Mouse (Mus musculus) intestine, embryonic 16.5 days (tissue): ENCODE results near the gene Ppard. TPM values are rescaled to one million over a fixed set of nuclear protein-coding genes. Genes with fewer than 3 reads are reported as not detected.
A peak's percentile ranks its signal among the peaks of the same experiment; 100 is the strongest.

Experiments
- ATAC-seq: fragments of 200-750 bp; cut with Nextera tagmentation; 2 replicates; pipeline ENCODE4 v1.8.0; 2017; ENCODE audit warnings: moderate TSS enrichment, moderate library complexity
- H3K27ac ChIP-seq: fragments of 300-500 bp; sonication (generic); 2 replicates; pipeline ENCODE4 v1.5.1; 2014; ENCODE audit warnings: mild to moderate bottlenecking, low read length
- H3K27me3 ChIP-seq: fragments of 300-500 bp; sonication (generic); replicated peaks from 2 replicates; pipeline ENCODE4 v1.6.1; 2014; ENCODE audit warnings: low read length, control low read depth, mixed read lengths; ENCODE audit not compliant: control insufficient read depth, insufficient read depth
- H3K36me3 ChIP-seq: fragments of 300-500 bp; sonication (generic); 2 replicates; pipeline ENCODE4 v1.6.1; 2014; ENCODE audit warnings: low read length, control low read depth; ENCODE audit not compliant: control insufficient read depth, insufficient read depth
- H3K4me1 ChIP-seq: fragments of 300-500 bp; sonication (generic); 2 replicates; pipeline ENCODE4 v1.6.1; 2014; ENCODE audit warnings: low read length, control low read depth, mixed read lengths; ENCODE audit not compliant: control insufficient read depth, insufficient read depth
- H3K4me2 ChIP-seq: fragments of 300-500 bp; sonication (generic); 2 replicates; pipeline ENCODE4 v1.6.1; 2014; ENCODE audit warnings: low read depth, low read length, control low read depth
- H3K4me3 ChIP-seq: fragments of 300-500 bp; sonication (generic); 2 replicates; pipeline ENCODE4 v1.5.1; 2014; ENCODE audit warnings: mild to moderate bottlenecking, low read length
- H3K9ac ChIP-seq: fragments of 300-500 bp; sonication (generic); 2 replicates; pipeline ENCODE4 v1.6.1; 2014; ENCODE audit warnings: low read depth, low read length
- H3K9me3 ChIP-seq: fragments of 300-500 bp; sonication (generic); 2 replicates; pipeline ENCODE4 v1.6.1; 2016; ENCODE audit warnings: low read length, control low read depth; ENCODE audit not compliant: control insufficient read depth
- WGBS: fragments of 180-500 bp; shearing (Covaris S2); extraction: QIAGEN DNeasy Blood & Tissue Kit; methylation state at CpG from one replicate; pipeline ENCODE4 v1.1.7; 2014; 5-methylcytosine and 5-hydroxymethylcytosine counted together
- polyA plus RNA-seq: library from polyadenylated mRNA; unstranded; fragments of >200 nt; fragmentation: Nextera tagmentation; extraction: Ambion mirVana; gene quantifications from 2 replicates; pipeline ENCODE4 v1.2.1, GENCODE M21; 2015

The Ppard gene
- polyA plus RNA-seq, 1 experiment from 2014 or later, result 2.2 TPM

- Histone ChIP-seq H3K9ac (no peak overlapping the region), H3K36me3 (no peaks in the 10 kb centered on the region), H3K27me3 (no peaks in the 10 kb centered on the region), H3K4me1 (peaks cover 57% of the 10 kb centered on the region), H3K4me2 (no peak overlapping the region), H3K9me3 (no peaks in the 10 kb centered on the region), H3K27ac (no peak overlapping the region), H3K4me3 (no peak overlapping the region)
- ATAC-seq, result no peak
- 80% methylated on average over 10 of the region's 10 CpGs for WGBS
Measured at GRCm38 (mm10) chr17:28283199-28283598, 50.7 kb downstream of the Ppard start.

DNA sequence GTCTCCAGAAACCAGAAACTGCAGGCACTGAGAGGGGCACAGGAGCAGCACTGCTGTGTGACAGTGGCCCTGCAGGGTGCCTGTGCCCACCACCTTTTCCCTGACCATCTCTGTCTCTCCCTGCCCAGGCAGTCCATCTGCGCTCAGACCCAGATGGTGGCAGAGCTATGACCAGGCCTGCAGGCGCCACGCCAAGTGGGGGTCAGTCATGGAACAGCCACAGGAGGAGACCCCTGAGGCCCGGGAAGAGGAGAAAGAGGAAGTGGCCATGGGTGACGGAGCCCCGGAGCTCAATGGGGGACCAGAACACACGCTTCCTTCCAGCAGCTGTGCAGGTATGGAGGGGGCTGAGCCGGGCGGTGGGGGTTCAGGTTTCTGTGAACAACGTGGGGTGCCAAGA lies 53.6 kb downstream of the Ppard start:
- no peak overlapping the region for H3K9ac ChIP-seq
- no peak overlapping the region for H3K27ac ChIP-seq

GRCm38 (mm10) chr17:28286964-28287363 lies 54.5 kb downstream of the Ppard start:
- Histone ChIP-seq H3K27me3 (no peaks in the 10 kb centered on the region), H3K36me3 (0 out of 2 replicates have a peak, but pooled peaks cover 2% of the 10 kb centered on the region), H3K4me2 (no peak overlapping the region), H3K4me1 (peaks cover 36% of the 10 kb centered on the region), H3K9me3 (no peaks in the 10 kb centered on the region), H3K4me3 (no peak overlapping the region), H3K9ac (no peak overlapping the region), H3K27ac (no peak overlapping the region)
- ATAC-seq, result no peak
- 56% methylated on average over 5 of the region's 5 CpGs for WGBS

More for the DNA sequence above, 53.6 kb downstream of the Ppard start:
- no peaks in the 10 kb centered on the region for H3K9me3 ChIP-seq
- H3K27me3 ChIP-seq, result no peaks in the 10 kb centered on the region
- ATAC-seq, result no peak
- no peak overlapping the region for H3K4me2 ChIP-seq
- no peaks in the 10 kb centered on the region for H3K36me3 ChIP-seq
- no peak overlapping the region for H3K4me3 ChIP-seq
- 79% methylated on average over 10 of the region's 10 CpGs for WGBS
- peaks cover 40% of the 10 kb centered on the region for H3K4me1 ChIP-seq

- ATAC-seq, result peak; percentile 89
- Histone ChIP-seq H3K27ac (no peak overlapping the region), H3K4me2 (no peak overlapping the region), H3K36me3 (0 out of 2 replicates have a peak, but pooled peaks cover 4% of the 10 kb centered on the region), H3K4me3 (no peak overlapping the region), H3K27me3 (no peaks in the 10 kb centered on the region), H3K4me1 (peaks cover 36% of the 10 kb centered on the region), H3K9ac (no peak overlapping the region), H3K9me3 (no peaks in the 10 kb centered on the region)
- WGBS, result 45% methylated on average over 8 of the region's 8 CpGs
Measured at GRCm38 (mm10) chr17:28287578-28287977, 55.1 kb downstream of the Ppard start.

DNA sequence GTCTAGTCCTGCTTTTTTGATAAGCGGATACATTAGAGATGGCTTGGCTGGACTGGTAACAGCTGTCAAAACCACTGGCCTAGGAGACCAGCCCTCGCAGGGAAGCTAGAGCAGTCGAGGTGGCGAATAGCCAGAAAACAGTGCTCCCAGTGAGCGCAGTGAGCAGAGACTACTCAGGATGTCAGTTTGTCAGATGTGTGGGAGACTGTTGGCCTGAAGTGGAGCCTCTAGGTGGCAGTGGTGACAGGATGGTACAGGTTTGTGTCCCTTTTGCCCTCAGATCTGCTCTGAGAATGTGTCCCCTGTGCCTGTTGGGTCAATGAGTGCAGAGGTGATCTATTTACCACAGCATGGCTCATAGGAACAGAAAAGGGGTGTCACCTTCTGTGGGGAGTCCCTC lies 55.5 kb downstream of the Ppard start:
- WGBS, result 52% methylated on average over 5 of the region's 5 CpGs

DNA sequence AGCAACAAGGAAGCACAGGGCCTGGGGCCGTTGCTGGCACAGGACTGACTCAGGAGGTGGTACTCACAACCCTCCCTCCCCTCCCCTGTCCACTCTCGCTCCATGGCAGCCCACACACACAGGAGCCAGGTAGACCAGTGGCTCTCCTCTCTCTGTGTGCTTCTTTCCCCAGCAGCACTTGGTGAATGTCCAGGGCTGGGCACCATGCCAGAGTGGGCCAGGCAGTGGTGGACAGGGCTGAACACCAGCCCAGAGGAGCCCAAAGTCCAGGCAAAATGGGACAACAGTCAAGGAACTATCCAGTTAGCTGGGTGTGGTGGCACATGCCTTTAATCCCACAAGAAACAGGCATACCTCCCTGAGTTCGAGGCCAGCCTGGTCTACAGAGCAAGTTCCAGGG lies 57.8 kb downstream of the Ppard start:
- Histone ChIP-seq H3K9ac (no peak overlapping the region), H3K4me1 (peaks cover 31% of the 10 kb centered on the region), H3K9me3 (no peaks in the 10 kb centered on the region), H3K27ac (no peak overlapping the region), H3K4me3 (no peak overlapping the region), H3K36me3 (0 out of 2 replicates have a peak, but pooled peaks cover 4% of the 10 kb centered on the region), H3K4me2 (no peak overlapping the region), H3K27me3 (no peaks in the 10 kb centered on the region)
- 66% methylated on average over 3 of the region's 3 CpGs for WGBS
- ATAC-seq, result no peak

More for the DNA sequence above, 55.5 kb downstream of the Ppard start:
- Histone ChIP-seq H3K4me1 (peaks cover 35% of the 10 kb centered on the region), H3K27ac (peak overlapping the region; percentile 17; the same call in 1 of the 2 replicates), H3K9ac (no peak overlapping the region), H3K27me3 (no peaks in the 10 kb centered on the region), H3K4me3 (no peak overlapping the region), H3K4me2 (no peak overlapping the region), H3K36me3 (0 out of 2 replicates have a peak, but pooled peaks cover 4% of the 10 kb centered on the region), H3K9me3 (no peaks in the 10 kb centered on the region)
- ATAC-seq, result peak; percentile 50

DNA sequence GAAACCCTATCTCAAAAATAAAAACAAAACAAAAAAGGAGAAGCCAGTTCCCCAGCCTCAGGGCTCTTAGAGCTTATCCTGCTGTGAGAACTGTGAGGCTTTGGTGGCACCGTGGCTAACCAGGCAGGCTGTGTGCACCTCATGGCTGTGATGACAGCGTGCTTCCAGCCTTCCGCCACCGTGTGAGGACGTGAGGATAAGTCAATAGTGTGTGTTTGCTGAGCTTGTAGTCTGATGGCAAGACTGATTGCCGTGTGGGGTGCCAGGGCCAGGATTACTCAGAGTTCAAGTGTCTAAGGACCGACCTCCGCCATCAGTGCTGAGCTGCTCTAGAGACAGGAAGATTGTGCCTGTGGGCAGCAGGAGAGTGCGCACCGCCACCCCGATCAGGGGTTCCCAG lies 58.2 kb downstream of the Ppard start:
- no peak for ATAC-seq

DNA sequence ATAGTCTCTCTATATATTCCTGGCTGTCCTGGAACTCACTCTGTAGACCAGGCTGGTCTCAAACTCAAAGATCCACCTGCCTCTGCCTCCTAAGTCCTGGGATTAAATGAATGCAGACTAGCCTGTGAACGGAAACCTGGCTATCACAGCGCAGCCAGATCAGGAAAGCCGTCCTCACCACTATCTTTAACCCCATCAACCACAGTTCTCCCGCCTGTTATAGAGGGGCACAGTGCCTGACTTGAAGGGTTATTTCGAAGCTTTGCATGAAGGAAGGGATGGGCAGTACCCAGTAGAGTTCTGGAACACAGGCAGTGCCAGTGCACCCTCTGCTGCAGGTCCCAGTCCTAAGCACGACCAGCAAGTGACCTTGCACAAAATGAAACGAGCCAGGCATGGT lies 58.8 kb downstream of the Ppard start:
- H3K4me3 ChIP-seq, result no peak overlapping the region
- H3K36me3 ChIP-seq, result 0 out of 2 replicates have a peak, but pooled peaks cover 4% of the 10 kb centered on the region
- WGBS, result 81% methylated on average over 7 of the region's 7 CpGs
- no peak overlapping the region for H3K27ac ChIP-seq
- H3K27me3 ChIP-seq, result no peaks in the 10 kb centered on the region
- no peak for ATAC-seq
- no peaks in the 10 kb centered on the region for H3K9me3 ChIP-seq
- peaks cover 29% of the 10 kb centered on the region for H3K4me1 ChIP-seq
- H3K9ac ChIP-seq, result no peak overlapping the region
- H3K4me2 ChIP-seq, result no peak overlapping the region

More for the DNA sequence above, 58.2 kb downstream of the Ppard start:
- 57% methylated on average over 11 of the region's 11 CpGs for WGBS
- Histone ChIP-seq H3K4me2 (no peak overlapping the region), H3K4me1 (peaks cover 29% of the 10 kb centered on the region), H3K9me3 (no peaks in the 10 kb centered on the region), H3K27ac (no peak overlapping the region), H3K9ac (no peak overlapping the region), H3K4me3 (no peak overlapping the region), H3K27me3 (no peaks in the 10 kb centered on the region), H3K36me3 (0 out of 2 replicates have a peak, but pooled peaks cover 4% of the 10 kb centered on the region)

DNA sequence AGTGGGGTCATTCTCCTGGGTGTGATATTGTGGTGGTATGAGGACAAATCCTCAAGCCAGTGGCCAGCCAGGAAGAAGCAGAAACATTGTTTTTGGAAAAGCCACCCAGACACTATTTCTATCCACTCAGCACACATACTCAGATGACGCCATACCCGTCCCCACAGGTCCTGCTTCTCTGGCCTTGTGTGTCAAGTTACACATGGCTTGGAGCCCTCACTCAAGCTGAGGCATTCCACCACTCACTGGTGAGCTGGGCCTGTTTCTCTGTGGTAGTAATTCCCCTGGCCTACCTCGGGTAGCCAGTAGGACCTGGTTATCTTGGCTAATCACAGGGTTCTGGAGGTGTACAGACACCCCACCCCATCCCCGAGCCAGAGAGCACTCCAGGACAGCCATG lies 61.2 kb downstream of the Ppard start:
- Histone ChIP-seq H3K4me1 (peaks cover 11% of the 10 kb centered on the region), H3K36me3 (0 out of 2 replicates have a peak, but pooled peaks cover 6% of the 10 kb centered on the region), H3K27me3 (no peaks in the 10 kb centered on the region), H3K9me3 (no peaks in the 10 kb centered on the region), H3K27ac (no peak overlapping the region), H3K9ac (no peak overlapping the region), H3K4me3 (no peak overlapping the region), H3K4me2 (no peak overlapping the region)
- ATAC-seq, result no peak
- 69% methylated on average over 4 of the region's 4 CpGs for WGBS
